Mouse (Mus musculus): ENCODE measurements around the gene Rgs7.

GRCm38 (mm10) chr1:175454041-175454636, 38.2 kb downstream of the Rgs7 start:
- TF ChIP-seq CTCF (IDR thresholded peaks at IDR 0.05; ENCODE audit: insufficient read depth, low read length) (no peak), POLR2A (IDR thresholded peaks at IDR 0.05; ENCODE audit: borderline replicate concordance, extremely low read depth, low read depth, low read length) (no peak)

All from lung, adult 2 months (tissue).